Mouse (Mus musculus) forelimb bud, embryonic 11.5 days (tissue): ENCODE measurements around the gene Lin54.
"Not testable (repeated sequence)": the region's sequence is repeated elsewhere in the genome, so short reads cannot be mapped to it uniquely, and the experiment has no call there.

Source experiments
- DNase-seq: peaks from one replicate; pipeline ENCODE4 v3.0.0-alpha.2; 2012; ENCODE audit warnings: low read depth, low spot score

Lin54 gene

DNA sequence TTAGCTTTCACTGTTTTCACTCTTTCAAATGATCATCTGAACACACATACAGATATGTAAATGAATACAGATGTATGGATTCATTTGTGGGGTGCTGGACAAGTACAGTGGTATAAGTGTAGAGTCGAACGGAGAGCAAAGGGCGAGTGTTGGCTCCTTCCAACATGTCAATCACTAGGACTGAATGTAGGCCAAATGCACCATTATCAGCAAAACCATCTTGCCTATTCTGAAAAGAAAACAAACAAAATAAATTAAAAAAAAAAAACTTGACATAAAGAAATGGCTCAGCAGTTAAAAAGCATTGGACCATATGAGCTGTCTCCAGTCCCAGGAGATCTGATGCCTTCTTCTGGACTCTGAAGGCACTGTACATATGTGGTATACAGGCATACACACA is 12.2 kb downstream of the Lin54 start:
- DNase-seq, result no peak

- no peak for DNase-seq
Measured at GRCm38 (mm10) chr5:100487120-100487519, 13.3 kb downstream of the Lin54 start.

DNA sequence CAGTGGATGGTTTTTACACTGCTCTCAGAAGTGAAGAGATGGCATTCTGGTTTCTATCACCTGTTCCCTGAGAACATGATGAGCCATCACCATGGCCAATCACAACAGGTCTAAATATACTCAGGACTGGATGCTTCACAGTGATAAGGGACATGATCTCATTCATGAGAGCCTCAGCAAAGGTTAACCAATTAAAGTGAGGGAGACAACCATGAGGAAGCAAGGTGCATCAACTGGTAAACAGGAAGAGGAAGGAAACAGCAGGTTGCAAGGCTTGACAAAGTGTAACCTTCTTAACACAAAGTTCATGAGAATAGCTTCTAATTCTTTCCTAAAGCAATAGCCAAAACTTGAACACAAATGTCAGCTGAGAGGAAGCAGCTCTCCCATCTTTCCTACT is 16.9 kb downstream of the Lin54 start:
- DNase-seq, result no peak

GRCm38 (mm10) chr5:100477604-100478003 is 22.8 kb downstream of the Lin54 start:
- no peak for DNase-seq

- no peak for DNase-seq
Measured at GRCm38 (mm10) chr5:100476328-100476727, 24.1 kb downstream of the Lin54 start.

DNA sequence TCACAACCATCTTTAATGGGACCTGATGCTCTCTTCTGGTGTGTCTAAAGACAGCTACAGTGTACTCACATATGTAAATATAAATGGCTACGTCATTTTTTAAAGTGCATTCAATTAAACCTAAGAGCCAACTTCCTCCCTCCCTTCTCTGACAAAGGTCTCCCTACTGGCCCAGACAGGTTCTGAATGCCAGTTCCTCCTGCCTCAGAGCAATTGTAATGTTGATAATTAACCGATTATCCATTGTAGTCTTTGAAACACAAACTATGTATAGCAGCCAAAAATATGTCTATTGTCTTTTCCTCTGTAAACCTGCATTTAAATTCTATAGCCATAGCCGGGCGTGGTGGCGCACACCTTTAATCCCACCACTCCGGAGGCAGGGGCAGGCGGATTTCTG is 33.1 kb downstream of the Lin54 start:
- no peak for DNase-seq

GRCm38 (mm10) chr5:100466624-100467023 is 33.8 kb downstream of the Lin54 start:
- DNase-seq, result no peak

GRCm38 (mm10) chr5:100462374-100462773 is 38.1 kb downstream of the Lin54 start:
- no peak for DNase-seq

GRCm38 (mm10) chr5:100461526-100461925 is 38.9 kb downstream of the Lin54 start:
- no peak for DNase-seq

DNA sequence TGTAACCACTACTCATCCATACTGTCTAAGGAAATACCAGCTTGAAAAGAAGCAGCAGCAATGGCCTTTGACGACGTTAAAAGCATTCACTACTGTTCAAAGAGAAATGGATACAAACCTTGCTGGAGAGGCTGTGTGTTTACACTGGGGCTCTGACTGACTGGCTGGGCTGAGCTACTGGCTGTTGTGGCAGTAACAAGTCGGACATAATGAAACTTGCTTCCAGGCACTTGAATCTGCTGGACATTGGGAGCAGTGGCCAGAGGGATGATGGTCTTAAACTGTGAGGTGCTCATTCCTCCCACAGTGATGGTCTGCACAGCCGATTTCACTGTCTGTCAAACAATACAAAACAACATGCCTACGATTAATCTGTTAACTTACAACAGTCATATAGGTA is 41.0 kb downstream of the Lin54 start:
- no peak for DNase-seq

DNA sequence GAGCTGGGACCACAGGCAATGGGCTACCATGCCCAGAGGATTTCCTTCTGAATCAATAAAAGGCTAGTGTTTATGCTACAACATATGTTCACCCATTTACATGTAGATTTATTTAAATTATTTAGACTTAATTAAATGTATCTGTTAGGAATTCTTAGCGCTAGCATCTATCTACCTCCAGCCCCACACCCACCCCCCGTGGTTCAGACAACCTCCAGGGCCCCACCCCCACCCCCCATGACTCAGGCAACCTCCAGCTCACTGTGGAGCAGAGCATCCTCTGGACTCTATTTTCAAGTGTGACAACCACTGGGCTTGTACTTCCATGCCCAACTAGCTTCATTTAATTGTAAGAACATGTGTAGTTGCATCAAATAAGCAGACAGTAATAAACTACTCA is 48.6 kb downstream of the Lin54 start:
- no peak for DNase-seq

- no peak for DNase-seq
Measured at GRCm38 (mm10) chr5:100438796-100439195, 61.6 kb downstream of the Lin54 start.

- no peak for DNase-seq
Measured at GRCm38 (mm10) chr5:100437917-100438316, 62.5 kb downstream of the Lin54 start.

DNA sequence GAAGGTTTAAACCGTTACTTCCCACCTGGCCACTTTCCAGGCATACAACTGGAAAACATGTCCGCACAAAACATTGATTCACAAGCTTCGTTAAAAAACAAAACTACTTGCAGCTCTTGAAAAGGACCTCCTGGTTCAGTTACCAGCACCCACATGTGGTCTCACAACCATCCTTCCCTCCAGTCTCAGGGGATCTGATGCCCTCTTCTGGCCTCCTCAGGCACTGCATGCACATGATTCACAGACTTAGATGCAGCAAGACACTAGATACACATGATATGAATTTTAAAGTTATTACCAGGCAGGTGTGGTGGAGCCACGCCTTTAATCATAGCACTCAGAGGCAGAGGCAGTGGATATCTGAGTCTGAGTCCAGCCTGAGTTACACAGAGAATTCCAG is 63.4 kb downstream of the Lin54 start:
- no peak for DNase-seq

DNA sequence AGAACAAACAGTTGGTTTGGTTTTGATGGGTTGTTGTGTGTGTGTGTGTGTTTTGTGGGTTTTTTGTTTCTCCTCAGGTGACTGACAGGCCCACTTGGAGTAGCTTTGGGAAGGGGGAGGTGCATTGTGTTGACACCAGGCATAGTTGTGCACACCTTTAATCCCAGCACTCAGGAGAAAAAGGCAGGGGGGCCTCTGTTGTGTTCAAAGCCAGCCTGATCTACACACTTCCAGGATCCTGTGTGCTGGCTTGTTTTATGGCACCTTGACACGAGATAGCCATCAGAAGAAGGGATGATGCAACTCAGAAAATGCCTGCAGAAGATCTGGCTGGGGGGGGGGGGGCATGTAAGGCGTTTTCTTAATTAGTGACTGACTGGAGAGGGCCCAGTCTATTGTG is 69.5 kb downstream of the Lin54 start:
- no peak for DNase-seq

GRCm38 (mm10) chr5:100430076-100430390 is 70.4 kb downstream of the Lin54 start:
- no peak for DNase-seq

- peak; percentile 98 for DNase-seq
Measured at GRCm38 (mm10) chr5:100429344-100430075, 70.9 kb downstream of the Lin54 start.

GRCm38 (mm10) chr5:100428734-100429343 is 71.6 kb downstream of the Lin54 start:
- no peak for DNase-seq

GRCm38 (mm10) chr5:100428031-100428733 is 72.3 kb downstream of the Lin54 start:
- DNase-seq, result no peak

GRCm38 (mm10) chr5:100427276-100427675 is 73.2 kb downstream of the Lin54 start:
- no peak for DNase-seq

GRCm38 (mm10) chr5:100425823-100426222 is 74.6 kb downstream of the Lin54 start:
- DNase-seq, result not testable (repeated sequence)

DNA sequence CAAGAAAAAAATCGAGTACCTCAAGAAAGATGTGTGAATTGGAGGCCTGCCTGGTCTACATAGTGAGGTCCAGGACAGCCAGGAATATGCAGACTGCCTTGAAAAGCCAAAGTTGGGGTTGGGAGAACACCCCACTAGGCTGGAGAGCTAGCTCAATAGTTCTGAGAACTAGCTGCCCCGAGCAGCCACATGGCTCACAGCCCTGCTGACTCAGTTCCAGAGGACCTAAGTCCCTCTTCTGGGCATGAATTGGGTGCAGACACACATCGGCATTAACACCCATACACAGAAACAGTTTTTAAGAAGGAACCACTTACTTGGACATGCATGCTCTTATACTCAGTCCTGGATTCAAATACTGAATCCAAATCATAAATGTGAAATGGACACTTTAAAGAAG is 76.2 kb downstream of the Lin54 start:
- DNase-seq, result no peak

DNA sequence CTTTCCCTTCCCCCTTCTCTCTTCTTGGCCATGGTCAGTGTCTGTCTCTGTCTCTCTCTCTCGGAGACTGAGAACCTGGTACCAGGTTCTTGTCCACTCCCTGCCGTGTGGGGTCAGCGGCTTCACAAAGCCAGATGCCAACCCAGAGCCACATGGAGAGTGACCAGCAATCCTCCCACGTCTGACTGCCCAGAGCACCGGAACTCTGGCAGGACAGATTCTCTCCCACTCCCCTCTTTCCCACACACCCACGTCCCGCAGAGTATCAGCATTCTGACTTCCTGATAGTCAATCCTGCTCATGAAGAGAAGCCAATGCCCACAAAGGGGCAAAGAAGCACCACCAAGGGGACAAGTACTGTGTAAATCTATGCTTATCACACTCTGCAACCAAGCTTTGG is 76.8 kb downstream of the Lin54 start:
- DNase-seq, result no peak
